Mouse (Mus musculus) gastrocnemius, adult 2 months (tissue): ENCODE measurements at regions not wholly inside any gene's neighbourhood (a gene's known extent, or its start where the extent isn't known, plus 50 kb on each side); places are given as distances from the start of the nearest gene placed in this dataset.
A peak's percentile ranks its signal among the peaks of the same experiment; 100 is the strongest.

ENCODE experiments used
- DNase-seq: peaks from one replicate; pipeline ENCODE4 v3.0.0; 2022
- H3K27ac ChIP-seq: fragments of 200-600 bp; 2 replicates; pipeline ENCODE4 v1.8.1; 2022; ENCODE audit warnings: mild to moderate bottlenecking
- H3K4me3 ChIP-seq: fragments of 200-600 bp; 2 replicates; pipeline ENCODE4 v1.8.1; 2022; ENCODE audit warnings: mild to moderate bottlenecking, moderate library complexity
- CTCF ChIP-seq: fragments of 200-600 bp; IDR thresholded peaks from 2 replicates; pipeline ENCODE4 v1.8.1; 2022; ENCODE audit warnings: antibody characterized with exemption, mild to moderate bottlenecking, moderate library complexity
- intact Hi-C: fragments of 180-260 bp; cut with DNase I; formaldehyde crosslinking; loops from one replicate; pipeline ENCODE4 v1.15.1; 2025

- intact Hi-C loops: no loop called here
- no peak overlapping the region for H3K4me3 ChIP-seq
- no peak for TF ChIP-seq CTCF
- no peak for DNase-seq
- H3K27ac ChIP-seq: no peak overlapping the region
Observed at GRCm38 (mm10) chr14:23237376-23237775, 776.9 kb downstream of the Kcnma1 start.

GRCm38 (mm10) chr14:23198676-23199075, 815.6 kb downstream of the Kcnma1 start:
- TF ChIP-seq CTCF: no peak
- intact Hi-C loops: no loop called here
- DNase-seq: no peak
- no peak overlapping the region for H3K27ac ChIP-seq
- H3K4me3 ChIP-seq: no peak overlapping the region

- intact Hi-C loops: no loop called here
Observed at GRCm38 (mm10) chr14:23194569-23195529, 819.4 kb downstream of the Kcnma1 start.

GRCm38 (mm10) chr14:23192566-23192965, 821.7 kb downstream of the Kcnma1 start:
- H3K27ac ChIP-seq: no peak overlapping the region

More at GRCm38 (mm10) chr14:23194569-23195529, 819.4 kb downstream of the Kcnma1 start:
- no peak for TF ChIP-seq CTCF
- no peak for DNase-seq
- Histone ChIP-seq H3K4me3 (no peak overlapping the region), H3K27ac (no peak overlapping the region)

GRCm38 (mm10) chr14:23185359-23185758, 828.9 kb downstream of the Kcnma1 start:
- H3K4me3 ChIP-seq: no peak overlapping the region
- no peak overlapping the region for H3K27ac ChIP-seq
- intact Hi-C loops: no loop called here
- DNase-seq: no peak
- no peak for TF ChIP-seq CTCF

More at GRCm38 (mm10) chr14:23192566-23192965, 821.7 kb downstream of the Kcnma1 start:
- no peak for TF ChIP-seq CTCF
- no peak overlapping the region for H3K4me3 ChIP-seq
- DNase-seq: no peak
- intact Hi-C loops: no loop called here

GRCm38 (mm10) chr14:23169346-23169745, 844.9 kb downstream of the Kcnma1 start:
- no peak overlapping the region for H3K4me3 ChIP-seq
- TF ChIP-seq CTCF: no peak
- H3K27ac ChIP-seq: no peak overlapping the region
- no peak for DNase-seq
- intact Hi-C loops: no loop called here

- H3K4me3 ChIP-seq: no peak overlapping the region
- intact Hi-C loops: no loop called here
- no peak overlapping the region for H3K27ac ChIP-seq
- TF ChIP-seq CTCF: no peak
- DNase-seq: no peak
Observed at GRCm38 (mm10) chr14:23160567-23160966, 853.7 kb downstream of the Kcnma1 start.

GRCm38 (mm10) chr14:23150431-23150830, 863.9 kb downstream of the Kcnma1 start:
- DNase-seq: no peak
- Histone ChIP-seq H3K27ac (no peak overlapping the region), H3K4me3 (no peak overlapping the region)
- no peak for TF ChIP-seq CTCF
- intact Hi-C loops: no loop called here

- no peak for DNase-seq
- H3K4me3 ChIP-seq: no peak overlapping the region
- no peak for TF ChIP-seq CTCF
- H3K27ac ChIP-seq: no peak overlapping the region
- intact Hi-C loops: no loop called here
Observed at GRCm38 (mm10) chr14:23146981-23147380, 867.3 kb downstream of the Kcnma1 start.

- intact Hi-C loops: no loop called here
Observed at GRCm38 (mm10) chr14:23140385-23140784, 873.9 kb downstream of the Kcnma1 start.

GRCm38 (mm10) chr14:23134723-23135122, 879.6 kb downstream of the Kcnma1 start:
- no peak overlapping the region for H3K4me3 ChIP-seq
- no peak for DNase-seq
- TF ChIP-seq CTCF: no peak
- no peak overlapping the region for H3K27ac ChIP-seq
- intact Hi-C loops: no loop called here

More at GRCm38 (mm10) chr14:23140385-23140784, 873.9 kb downstream of the Kcnma1 start:
- TF ChIP-seq CTCF: no peak
- Histone ChIP-seq H3K27ac (0 out of 2 replicates have a peak overlapping the region, but pooled peaks have one; percentile 13), H3K4me3 (no peak overlapping the region)
- no peak for DNase-seq

GRCm38 (mm10) chr14:23131736-23132519, 882.4 kb downstream of the Kcnma1 start:
- Histone ChIP-seq H3K27ac (no peak overlapping the region), H3K4me3 (no peak overlapping the region)
- no peak for TF ChIP-seq CTCF
- no peak for DNase-seq
- intact Hi-C loops: no loop called here
